Mouse (Mus musculus) regulatory T cell (primary cell): Measurements from ENCODE around the gene Zim1.

ENCODE experiments used
- in situ Hi-C: fragments of 300-600 bp; cut with MboI, MseI; formaldehyde crosslinking; loops from one replicate; pipeline ENCODE4 v1.15.1; 2025; ENCODE audit warnings: high pct_unique_total_duplicates

Zim1 gene

DNA sequence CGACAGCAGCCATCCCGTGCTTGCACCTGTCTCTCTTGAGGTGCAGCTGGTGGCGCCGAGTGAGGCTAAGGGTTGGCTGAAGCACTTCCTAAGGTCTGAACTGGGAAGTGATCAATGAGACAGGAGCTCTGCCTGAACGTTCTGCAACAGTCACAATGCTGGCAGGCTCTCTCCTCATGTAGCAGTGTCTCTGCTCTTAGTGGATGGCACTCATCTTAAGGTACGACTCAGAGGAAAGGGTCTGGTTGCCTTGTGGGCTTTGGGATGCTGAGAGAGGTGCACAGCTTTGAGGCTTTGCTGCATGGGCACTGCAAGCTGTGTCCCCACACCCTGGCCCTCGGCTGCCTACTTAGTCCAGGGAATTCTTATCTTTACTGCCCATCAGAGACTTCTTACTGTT lies 45.0 kb downstream of the Zim1 start:
- in situ Hi-C loops = no loop called here

DNA sequence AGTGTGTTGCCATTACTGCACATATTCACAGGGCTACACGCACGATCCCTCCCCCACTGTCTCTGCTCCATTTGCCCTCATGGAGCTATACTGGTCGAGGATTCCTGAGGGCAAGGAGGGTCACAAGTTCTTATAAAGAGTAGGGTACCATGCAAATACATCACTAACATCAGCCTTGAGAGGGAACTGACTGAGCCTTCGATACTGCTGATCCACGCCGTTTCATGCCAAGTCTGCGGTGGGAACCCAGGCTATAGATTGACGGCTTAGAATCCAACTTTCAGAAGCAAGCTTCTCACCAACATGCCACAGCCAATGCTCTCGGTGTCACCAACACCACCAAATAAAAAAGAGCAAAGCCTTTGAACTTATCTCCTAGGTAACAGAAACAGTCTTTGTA lies 45.7 kb downstream of the Zim1 start:
- in situ Hi-C loops = no loop called here

GRCm38 (mm10) chr7:6645821-6646220 lies 50.4 kb downstream of the Zim1 start:
- in situ Hi-C loops = no loop called here

- in situ Hi-C loops = no loop called here
These were observed 58.2 kb downstream of the Zim1 start for GRCm38 (mm10) chr7:6638076-6638475.

DNA sequence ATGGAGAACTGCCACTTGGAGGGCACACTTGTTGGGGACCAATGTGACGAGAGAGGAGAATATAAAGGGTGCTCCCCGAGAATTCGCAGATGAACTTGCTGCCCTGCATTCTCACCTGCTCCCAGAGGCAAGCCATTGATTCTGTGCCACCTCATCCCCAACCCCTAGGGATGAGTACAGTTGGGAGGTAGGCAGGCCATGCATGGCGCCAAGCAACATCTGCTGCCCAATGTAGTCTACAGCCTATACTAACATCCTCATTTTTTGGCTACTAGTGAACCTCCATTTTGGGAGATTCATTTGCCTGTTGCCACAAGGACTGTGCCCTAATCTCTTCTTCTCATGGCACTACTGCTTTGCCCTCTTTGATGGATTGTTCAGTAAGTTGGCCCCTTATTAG lies 59.5 kb downstream of the Zim1 start:
- in situ Hi-C loops = no loop called here

DNA sequence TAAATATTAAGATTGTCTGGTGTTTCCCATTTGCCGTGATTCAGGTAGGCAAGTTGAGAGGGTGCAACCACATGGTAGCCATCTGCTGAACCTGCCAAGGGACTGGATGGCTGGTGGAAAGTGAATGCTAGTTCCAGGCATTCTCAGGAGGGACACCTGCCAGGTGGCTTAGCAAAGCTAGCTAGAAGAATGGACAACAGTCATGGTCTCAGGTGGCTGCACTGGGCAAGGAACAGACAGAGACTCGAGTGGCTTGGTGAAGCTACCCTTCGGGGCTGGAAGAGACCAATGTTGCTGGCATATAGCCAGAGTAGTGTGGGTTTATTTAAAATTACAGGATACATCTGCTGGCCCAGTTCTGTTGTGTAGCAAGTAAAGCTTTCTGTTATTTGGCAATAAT lies 60.4 kb downstream of the Zim1 start:
- in situ Hi-C loops = no loop called here
